Mouse (Mus musculus) midbrain, embryonic 15.5 days (tissue): ENCODE results near the gene March1. TPM values are rescaled to one million over a fixed set of nuclear protein-coding genes. Genes with fewer than 3 reads are reported as not detected.
"Not testable (repeated sequence)": the region's sequence is repeated elsewhere in the genome, so short reads cannot be mapped to it uniquely, and the experiment has no call there.

Experiments used
- ATAC-seq: fragments of 200-750 bp; cut with Nextera tagmentation; replicated peaks from 2 replicates; pipeline ENCODE4 v1.8.0; 2017; ENCODE audit warnings: moderate TSS enrichment
- H3K27ac ChIP-seq: fragments of 300-500 bp; sonication (generic); 2 replicates; pipeline ENCODE4 v1.5.1; 2015; ENCODE audit warnings: mild to moderate bottlenecking, inconsistent platforms
- H3K27me3 ChIP-seq: fragments of 300-500 bp; sonication (generic); replicated peaks from 2 replicates; pipeline ENCODE4 v1.6.1; 2015; ENCODE audit warnings: inconsistent platforms
- H3K36me3 ChIP-seq: fragments of 300-500 bp; sonication (generic); replicated peaks from 2 replicates; pipeline ENCODE4 v1.6.1; 2015; ENCODE audit warnings: inconsistent platforms
- H3K4me1 ChIP-seq: fragments of 300-500 bp; sonication (generic); 2 replicates; pipeline ENCODE4 v1.6.1; 2015; ENCODE audit warnings: inconsistent platforms
- H3K4me2 ChIP-seq: fragments of 300-500 bp; sonication (generic); 2 replicates; pipeline ENCODE4 v1.6.1; 2015; ENCODE audit warnings: inconsistent platforms, mild to moderate bottlenecking, moderate library complexity
- H3K4me3 ChIP-seq: fragments of 300-500 bp; sonication (generic); 2 replicates; pipeline ENCODE4 v1.5.1; 2015; ENCODE audit warnings: mild to moderate bottlenecking, inconsistent platforms
- H3K9ac ChIP-seq: fragments of 300-500 bp; sonication (generic); 2 replicates; pipeline ENCODE4 v1.6.1; 2015; ENCODE audit warnings: mild to moderate bottlenecking, inconsistent platforms
- H3K9me3 ChIP-seq: fragments of 300-500 bp; sonication (generic); 2 replicates; pipeline ENCODE4 v1.6.1; 2016; ENCODE audit warnings: inconsistent platforms
- WGBS: fragments of 180-500 bp; shearing (Covaris S2); methylation state at CpG from one replicate; pipeline ENCODE4 v1.1.7; 2015; ENCODE audit warnings: mixed read lengths; 5-methylcytosine and 5-hydroxymethylcytosine counted together
- polyA plus RNA-seq: library from polyadenylated mRNA; unstranded; fragments of >200 nt; fragmentation: Nextera tagmentation; extraction: Ambion mirVana; gene quantifications from 2 replicates; pipeline ENCODE4 v1.2.1, GENCODE M21; 2015

March1 gene
- polyA plus RNA-seq, 1 experiment from 2014 or later: 56.6 TPM

GRCm38 (mm10) chr8:66405796-66406195, 788.1 kb downstream of the March1 start:
- WGBS: 78% methylated on average over 4 of the region's 4 CpGs
- not testable (repeated sequence) for H3K9me3 ChIP-seq, ATAC-seq, H3K4me1 ChIP-seq, H3K27me3 ChIP-seq, H3K4me2 ChIP-seq, H3K4me3 ChIP-seq, H3K36me3 ChIP-seq, H3K9ac ChIP-seq, H3K27ac ChIP-seq

DNA sequence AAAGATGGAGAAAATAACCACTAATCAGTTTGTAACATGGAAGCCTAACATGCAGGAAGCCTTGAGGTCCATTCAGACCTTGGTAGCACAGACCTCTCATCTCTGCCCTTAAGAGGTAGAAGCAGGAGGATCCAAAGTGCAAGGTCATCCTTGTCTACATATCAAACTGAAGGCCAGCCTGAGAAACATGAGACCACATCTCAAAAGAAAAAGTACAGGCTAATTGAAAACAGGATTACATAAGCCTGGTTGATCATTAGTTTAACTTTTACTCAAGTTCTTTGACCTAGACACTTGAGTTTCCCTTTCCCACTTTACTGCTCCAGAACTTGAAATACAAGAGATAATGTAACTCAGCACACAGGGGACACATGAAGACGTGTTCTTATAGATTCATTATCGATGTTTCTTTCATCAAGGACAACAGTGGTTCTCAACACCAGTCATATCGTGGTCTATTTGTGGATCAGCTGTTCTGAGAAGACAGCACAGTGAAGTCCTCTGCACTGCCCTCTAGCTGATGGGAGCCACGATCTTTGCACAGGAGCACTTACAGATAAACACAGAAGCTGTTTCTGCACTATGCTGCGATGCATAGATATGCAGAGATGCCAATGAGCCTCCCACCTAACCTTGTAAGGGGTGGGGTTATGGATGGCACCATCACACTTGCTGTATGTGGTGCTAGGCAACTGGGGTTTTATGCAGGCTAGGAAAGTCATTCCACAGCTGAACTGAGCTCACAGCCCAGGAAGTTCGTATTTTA, 789.1 kb downstream of the March1 start:
- no peak overlapping the region for H3K9ac ChIP-seq
- no peaks in the 10 kb centered on the region for H3K9me3 ChIP-seq
- no peaks in the 10 kb centered on the region for H3K27me3 ChIP-seq
- H3K36me3 ChIP-seq: no peaks in the 10 kb centered on the region
- H3K27ac ChIP-seq: no peak overlapping the region
- H3K4me1 ChIP-seq: no peaks in the 10 kb centered on the region
- H3K4me3 ChIP-seq: no peak overlapping the region
- H3K4me2 ChIP-seq: no peak overlapping the region
- 88% methylated on average over 6 of the region's 6 CpGs for WGBS
- no peak for ATAC-seq

DNA sequence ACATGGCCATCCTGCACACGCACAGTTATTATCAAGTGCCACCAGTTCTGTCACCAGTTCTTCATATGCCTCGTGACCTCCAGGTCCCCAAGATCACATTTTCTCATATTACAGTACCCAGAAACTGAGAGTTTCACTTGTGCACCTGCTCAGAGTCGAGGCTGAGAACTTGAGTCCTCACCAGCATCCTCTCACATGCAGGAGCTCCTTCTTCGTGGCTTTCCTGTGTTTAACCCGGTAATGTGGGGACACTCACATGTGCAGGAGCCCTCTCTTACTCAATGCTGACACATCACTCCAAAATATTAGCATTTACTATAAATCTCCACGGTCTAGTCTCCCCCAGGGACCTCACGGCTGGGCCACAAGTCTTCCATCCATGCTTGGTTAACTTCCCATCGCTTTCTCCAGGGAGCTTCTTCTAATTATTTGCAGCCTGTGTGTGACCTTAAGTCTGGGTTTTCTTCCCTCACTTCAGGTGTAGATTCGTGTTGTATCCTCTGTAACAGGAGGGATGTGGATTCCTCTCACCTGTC, 792.4 kb downstream of the March1 start:
- no peaks in the 10 kb centered on the region for H3K27me3 ChIP-seq
- no peaks in the 10 kb centered on the region for H3K36me3 ChIP-seq
- no peak overlapping the region for H3K4me2 ChIP-seq
- no peak for ATAC-seq
- no peaks in the 10 kb centered on the region for H3K9me3 ChIP-seq
- H3K4me1 ChIP-seq: no peaks in the 10 kb centered on the region
- no peak overlapping the region for H3K9ac ChIP-seq
- no peak overlapping the region for H3K4me3 ChIP-seq
- H3K27ac ChIP-seq: no peak overlapping the region
- 82% methylated on average over 9 of the region's 9 CpGs for WGBS

GRCm38 (mm10) chr8:66413101-66413500, 795.4 kb downstream of the March1 start:
- Histone ChIP-seq H3K4me1 (no peaks in the 10 kb centered on the region), H3K9ac (no peak overlapping the region), H3K4me3 (no peak overlapping the region), H3K4me2 (no peak overlapping the region), H3K27me3 (no peaks in the 10 kb centered on the region), H3K9me3 (no peaks in the 10 kb centered on the region), H3K27ac (no peak overlapping the region), H3K36me3 (no peaks in the 10 kb centered on the region)
- WGBS: 67% methylated on average over 2 of the region's 2 CpGs
- no peak for ATAC-seq

- Histone ChIP-seq H3K9ac (no peak overlapping the region), H3K4me1 (no peaks in the 10 kb centered on the region), H3K9me3 (no peaks in the 10 kb centered on the region), H3K4me2 (no peak overlapping the region), H3K4me3 (no peak overlapping the region), H3K27ac (no peak overlapping the region), H3K36me3 (no peaks in the 10 kb centered on the region), H3K27me3 (no peaks in the 10 kb centered on the region)
- 90% methylated on average over 2 of the region's 2 CpGs for WGBS
- ATAC-seq: no peak
Measured at GRCm38 (mm10) chr8:66415234-66415633, 797.5 kb downstream of the March1 start.

DNA sequence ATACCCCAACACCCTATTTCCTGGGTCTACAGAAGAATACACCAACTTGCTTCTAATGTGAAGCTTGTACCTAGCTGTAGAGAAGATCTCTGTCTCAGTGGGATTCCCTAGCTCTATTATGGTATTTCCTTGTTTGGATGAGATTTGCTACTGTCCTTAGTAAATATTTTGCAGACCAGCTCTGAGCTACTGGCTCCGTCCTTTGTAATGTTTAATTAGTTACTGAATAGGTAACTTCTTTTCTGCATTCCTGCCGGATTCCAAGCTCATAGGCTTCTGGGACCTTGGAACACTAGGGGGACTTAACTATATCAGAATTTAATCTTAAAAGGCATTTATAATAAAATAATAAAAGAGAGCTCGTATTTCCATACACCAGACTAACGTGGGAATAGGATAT, 799.9 kb downstream of the March1 start:
- ATAC-seq, H3K9me3 ChIP-seq, H3K27ac ChIP-seq, H3K4me2 ChIP-seq, H3K4me1 ChIP-seq, H3K36me3 ChIP-seq, H3K9ac ChIP-seq, H3K4me3 ChIP-seq, H3K27me3 ChIP-seq: not testable (repeated sequence)
- WGBS: 85% methylated on average over 4 of the region's 4 CpGs

DNA sequence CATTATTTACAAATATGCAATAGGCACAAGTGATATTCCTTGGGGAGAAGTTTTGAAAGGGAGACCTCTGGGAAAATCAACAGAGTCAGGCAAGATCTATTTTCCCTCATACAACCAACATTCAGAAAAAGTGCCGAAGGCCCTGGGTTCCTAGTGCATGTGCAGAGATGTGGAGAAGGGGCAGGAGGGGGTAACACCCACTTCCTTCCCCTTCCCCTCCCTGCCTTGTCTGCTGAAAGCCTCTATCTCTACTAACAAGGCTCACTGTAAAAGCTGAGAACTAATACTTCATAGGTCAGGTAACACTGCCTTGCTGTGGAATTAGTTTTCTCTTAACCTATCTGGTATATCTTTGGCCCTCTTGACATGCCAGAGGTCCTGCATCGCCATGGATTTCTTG, 812.9 kb downstream of the March1 start:
- H3K9ac ChIP-seq: no peak overlapping the region
- no peaks in the 10 kb centered on the region for H3K36me3 ChIP-seq
- 70% methylated on average over 2 of the region's 2 CpGs for WGBS
- H3K27ac ChIP-seq: no peak overlapping the region
- H3K4me2 ChIP-seq: no peak overlapping the region
- ATAC-seq: no peak
- no peak overlapping the region for H3K4me3 ChIP-seq
- H3K9me3 ChIP-seq: no peaks in the 10 kb centered on the region
- no peaks in the 10 kb centered on the region for H3K27me3 ChIP-seq
- no peaks in the 10 kb centered on the region for H3K4me1 ChIP-seq

GRCm38 (mm10) chr8:66433577-66433976, 815.9 kb downstream of the March1 start:
- no peaks in the 10 kb centered on the region for H3K4me1 ChIP-seq
- H3K27me3 ChIP-seq: no peaks in the 10 kb centered on the region
- H3K4me3 ChIP-seq: no peak overlapping the region
- ATAC-seq: no peak
- H3K36me3 ChIP-seq: no peaks in the 10 kb centered on the region
- H3K9ac ChIP-seq: no peak overlapping the region
- no peak overlapping the region for H3K27ac ChIP-seq
- no peak overlapping the region for H3K4me2 ChIP-seq
- H3K9me3 ChIP-seq: no peaks in the 10 kb centered on the region

GRCm38 (mm10) chr8:66436804-66437203, 819.1 kb downstream of the March1 start:
- Histone ChIP-seq H3K4me2 (no peak overlapping the region), H3K9me3 (no peaks in the 10 kb centered on the region), H3K9ac (no peak overlapping the region), H3K27ac (no peak overlapping the region), H3K4me3 (no peak overlapping the region), H3K27me3 (no peaks in the 10 kb centered on the region), H3K4me1 (no peaks in the 10 kb centered on the region), H3K36me3 (no peaks in the 10 kb centered on the region)
- 97% methylated on average over 1 of the region's 1 CpGs for WGBS
- no peak for ATAC-seq

- no peak for ATAC-seq
- Histone ChIP-seq H3K4me2 (no peak overlapping the region), H3K36me3 (no peaks in the 10 kb centered on the region), H3K4me3 (no peak overlapping the region), H3K27me3 (no peaks in the 10 kb centered on the region), H3K9me3 (no peaks in the 10 kb centered on the region), H3K4me1 (no peaks in the 10 kb centered on the region), H3K27ac (no peak overlapping the region), H3K9ac (no peak overlapping the region)
- WGBS: 74% methylated on average over 3 of the region's 3 CpGs
Measured at GRCm38 (mm10) chr8:66437929-66438328, 820.2 kb downstream of the March1 start.

GRCm38 (mm10) chr8:66438468-66438867, 820.8 kb downstream of the March1 start:
- no peaks in the 10 kb centered on the region; the same call in 1 of the 2 replicates for H3K27me3 ChIP-seq
- no peak overlapping the region for H3K4me3 ChIP-seq
- H3K4me2 ChIP-seq: no peak overlapping the region
- 83% methylated on average over 4 of the region's 4 CpGs for WGBS
- H3K27ac ChIP-seq: no peak overlapping the region
- H3K9me3 ChIP-seq: no peaks in the 10 kb centered on the region
- H3K4me1 ChIP-seq: no peaks in the 10 kb centered on the region
- H3K9ac ChIP-seq: no peak overlapping the region
- H3K36me3 ChIP-seq: no peaks in the 10 kb centered on the region
- no peak for ATAC-seq

DNA sequence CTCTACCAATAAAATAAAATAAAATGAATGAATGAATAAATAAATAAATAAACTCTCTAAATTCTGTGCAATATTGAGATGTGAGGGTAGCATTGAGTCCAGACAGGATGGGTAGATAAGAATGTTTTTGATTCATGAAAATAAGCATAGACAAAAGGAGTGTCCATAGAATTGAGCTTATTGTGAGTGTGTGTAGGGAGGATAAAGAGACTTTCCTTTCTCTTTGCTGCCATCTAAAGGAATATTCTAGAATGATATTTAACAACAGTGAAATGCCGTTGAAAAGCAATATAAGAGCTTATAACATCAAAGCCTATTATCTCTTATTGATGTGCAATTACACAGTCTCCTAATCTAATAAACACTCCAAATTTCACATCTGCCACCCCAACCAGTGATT, 823.4 kb downstream of the March1 start:
- Histone ChIP-seq H3K27ac (no peak overlapping the region), H3K36me3 (no peaks in the 10 kb centered on the region), H3K4me3 (no peak overlapping the region), H3K4me2 (no peak overlapping the region), H3K9ac (no peak overlapping the region), H3K4me1 (no peaks in the 10 kb centered on the region), H3K27me3 (no peaks in the 10 kb centered on the region; the same call in 1 of the 2 replicates), H3K9me3 (no peaks in the 10 kb centered on the region)
- 3% methylated on average over 1 of the region's 1 CpGs for WGBS
- peak; percentile 86 for ATAC-seq

GRCm38 (mm10) chr8:66442778-66443177, 825.1 kb downstream of the March1 start:
- Histone ChIP-seq H3K9ac (no peak overlapping the region), H3K4me3 (no peak overlapping the region), H3K4me1 (no peaks in the 10 kb centered on the region), H3K36me3 (no peaks in the 10 kb centered on the region), H3K27ac (no peak overlapping the region), H3K4me2 (no peak overlapping the region), H3K27me3 (no peaks in the 10 kb centered on the region; the same call in 1 of the 2 replicates), H3K9me3 (no peaks in the 10 kb centered on the region)
- peak; percentile 65; the same call in 1 of the 2 replicates for ATAC-seq
- WGBS: 20% methylated on average over 1 of the region's 1 CpGs
